Mouse (Mus musculus): Measurements from ENCODE around the gene Tmprss11c.
A peak's percentile ranks its signal among the peaks of the same experiment; 100 is the strongest.
"Not testable (repeated sequence)": the region's sequence is repeated elsewhere in the genome, so short reads cannot be mapped to it uniquely, and the experiment has no call there.

Tmprss11c gene

DNA sequence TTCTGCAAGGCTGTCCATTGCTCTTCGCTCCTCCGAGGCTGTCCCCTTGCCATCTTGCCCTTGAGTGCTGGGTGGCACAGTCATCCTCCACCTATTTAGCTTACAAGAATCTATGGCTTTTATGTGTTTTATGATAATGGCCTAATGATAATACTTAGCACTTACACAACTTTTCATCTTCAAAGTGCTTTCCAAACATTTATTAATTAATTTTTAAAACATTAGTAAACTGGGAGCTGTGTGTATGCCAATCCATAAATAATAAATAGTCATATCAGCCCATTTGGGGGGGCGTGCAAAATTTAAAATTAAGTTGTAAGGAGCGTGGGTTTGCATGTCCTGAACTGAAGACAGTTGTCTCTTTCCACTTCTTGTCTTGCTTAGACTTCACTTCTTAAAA lies at the start of gene Tmprss11c:
Gene Tmprss11c (minus strand): TSS at position 101 of the 400 bp plus-strand sequence.
- no peak for DNase-seq (ENCODE audit: low read depth, low spot score)

DNA sequence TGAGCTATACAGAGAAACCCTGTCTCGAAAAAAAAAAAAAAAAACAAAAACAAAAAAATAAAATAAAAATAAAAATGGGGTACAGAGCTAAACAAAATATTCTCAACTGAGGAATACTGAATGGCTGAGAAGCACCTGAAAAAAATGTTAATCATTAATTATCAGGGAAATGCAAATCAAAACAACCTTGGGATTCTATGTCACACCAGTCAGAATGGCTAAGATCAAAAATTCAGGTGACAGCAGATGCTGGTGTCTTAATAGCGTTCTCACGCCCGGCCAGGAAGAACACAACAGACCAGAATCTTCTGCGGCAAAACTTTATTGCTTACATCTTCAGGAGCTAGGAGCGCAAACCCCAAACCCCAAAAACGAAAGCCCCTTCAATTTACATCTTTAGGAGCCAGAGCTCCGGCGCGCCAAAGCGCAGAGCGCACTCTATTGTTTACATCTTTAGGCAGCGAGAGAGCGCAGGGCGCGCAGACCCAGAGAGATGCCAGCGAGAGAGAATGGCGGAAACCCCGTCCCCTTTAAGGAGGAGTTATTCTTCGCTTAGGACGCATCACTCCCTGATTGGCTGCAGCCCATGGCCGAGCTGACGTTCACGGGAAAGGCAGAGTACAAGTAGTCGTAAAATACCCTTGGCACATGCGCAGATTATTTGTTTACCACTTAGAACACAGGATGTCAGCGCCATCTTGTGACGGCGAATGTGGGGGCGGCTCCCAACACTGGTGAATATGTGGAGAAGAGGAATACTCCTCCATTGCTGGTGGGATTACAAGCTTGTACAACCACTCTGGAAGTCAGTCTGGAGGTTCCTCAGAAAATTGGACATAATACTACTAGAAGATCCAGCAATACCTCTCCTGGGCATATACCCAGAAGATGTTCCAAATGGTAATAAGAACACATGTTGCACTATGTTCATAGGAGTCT lies 29.2 kb upstream of the Tmprss11c start:
- not testable (repeated sequence) for DNase-seq (ENCODE audit: low read depth, low spot score)

DNA sequence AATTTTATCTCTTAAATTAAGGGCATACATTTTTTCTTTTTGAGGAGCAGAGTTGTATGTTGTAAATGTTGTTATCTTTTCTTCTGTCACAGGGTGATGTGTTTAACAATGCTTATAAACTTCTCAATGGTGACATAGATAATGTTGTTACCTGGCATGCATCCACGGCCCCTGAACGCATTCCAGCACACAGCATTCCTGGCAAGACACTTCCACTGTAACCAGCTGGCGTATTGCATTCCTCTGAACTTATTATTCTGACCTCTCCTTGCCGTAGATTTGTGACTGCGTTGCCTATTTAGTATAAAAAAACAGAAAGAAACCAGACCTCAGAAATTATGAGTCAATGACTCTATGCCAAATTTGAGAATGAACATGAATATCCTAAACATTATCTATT lies 17.0 kb upstream of the Tmprss11c start:
- DNase-seq (ENCODE audit: low read depth, low spot score): no peak

DNA sequence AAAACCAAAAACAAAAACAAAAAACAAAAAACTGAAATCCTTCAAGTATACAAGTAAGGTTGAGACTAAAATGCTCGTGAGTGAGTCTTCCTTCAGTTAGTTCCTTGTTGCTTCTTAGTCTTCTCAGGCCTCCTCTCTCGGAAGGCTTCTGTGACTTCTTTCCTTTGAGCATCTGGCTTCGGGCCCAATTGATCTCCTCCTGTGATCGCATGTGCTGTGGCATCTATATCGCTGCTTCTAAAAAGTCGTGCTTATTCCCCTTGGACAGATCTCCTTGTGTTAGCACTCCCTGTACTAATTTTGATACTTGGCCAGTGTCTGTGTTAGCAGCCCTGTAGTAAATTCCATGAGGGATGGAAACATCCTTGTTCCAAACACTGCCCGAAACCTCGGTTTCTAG lies 14.8 kb upstream of the Tmprss11c start:
- no peak for DNase-seq (ENCODE audit: low read depth, low spot score)

DNA sequence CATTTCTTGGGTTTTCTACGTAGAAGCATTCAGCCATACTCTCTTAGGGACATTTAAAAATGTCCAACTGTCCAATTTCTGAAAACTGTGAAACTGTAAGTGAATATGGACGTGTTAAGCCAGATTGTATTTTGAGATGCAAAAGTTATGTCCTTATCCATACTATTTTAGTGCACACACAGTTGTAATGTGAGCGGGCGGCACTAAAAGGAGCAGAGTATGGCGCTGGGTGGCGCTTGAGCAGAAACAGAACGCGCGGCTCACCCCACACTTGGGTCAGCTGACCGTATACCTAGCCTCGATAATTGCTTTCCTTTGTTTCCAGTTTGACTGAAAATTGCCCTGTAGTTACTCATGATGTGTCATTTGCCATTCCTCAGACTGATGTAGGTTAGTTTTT lies 42.5 kb downstream of the Tmprss11c start:
- DNase-seq (ENCODE audit: low read depth, low spot score): no peak

DNA sequence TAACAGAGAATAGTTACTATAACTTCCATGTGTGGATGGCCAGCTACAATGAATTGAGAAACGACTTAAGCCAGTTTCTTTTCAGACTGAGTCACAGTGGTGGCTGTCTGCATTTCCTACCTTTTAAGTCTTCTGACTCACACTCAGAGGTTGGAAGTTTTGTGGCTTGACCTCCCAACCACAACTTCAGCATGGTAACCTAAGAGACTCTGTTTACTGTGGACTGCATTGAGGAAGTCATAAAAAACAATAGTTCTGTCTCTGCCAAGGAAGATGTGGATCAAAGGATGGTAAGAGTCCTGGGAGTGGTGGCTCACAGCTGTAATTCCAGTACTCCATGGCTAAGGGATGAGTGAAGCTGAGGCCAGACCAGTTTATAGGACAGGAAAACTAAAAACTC lies 44.2 kb downstream of the Tmprss11c start:
- DNase-seq (ENCODE audit: low read depth, low spot score): no peak

DNA sequence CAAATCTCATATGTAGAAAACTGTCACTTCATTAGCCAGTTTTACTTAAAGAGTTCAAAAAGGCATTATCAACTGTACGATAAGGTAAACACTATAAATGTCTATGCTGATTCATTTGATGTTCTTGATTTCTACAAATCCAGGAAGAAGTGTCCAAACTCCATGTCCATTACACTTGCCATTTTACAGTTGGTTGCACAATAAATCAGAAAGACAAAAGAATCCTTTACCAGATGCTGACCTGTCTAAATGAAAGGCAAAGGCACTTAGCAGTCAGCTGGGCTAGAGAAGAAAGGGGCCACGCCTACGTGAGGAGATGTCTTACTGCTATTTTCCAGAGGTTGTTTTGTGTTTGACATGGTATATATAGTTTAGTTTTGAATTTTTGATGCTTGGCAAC lies 44.8 kb downstream of the Tmprss11c start:
- no peak for DNase-seq (ENCODE audit: low read depth, low spot score)

DNA sequence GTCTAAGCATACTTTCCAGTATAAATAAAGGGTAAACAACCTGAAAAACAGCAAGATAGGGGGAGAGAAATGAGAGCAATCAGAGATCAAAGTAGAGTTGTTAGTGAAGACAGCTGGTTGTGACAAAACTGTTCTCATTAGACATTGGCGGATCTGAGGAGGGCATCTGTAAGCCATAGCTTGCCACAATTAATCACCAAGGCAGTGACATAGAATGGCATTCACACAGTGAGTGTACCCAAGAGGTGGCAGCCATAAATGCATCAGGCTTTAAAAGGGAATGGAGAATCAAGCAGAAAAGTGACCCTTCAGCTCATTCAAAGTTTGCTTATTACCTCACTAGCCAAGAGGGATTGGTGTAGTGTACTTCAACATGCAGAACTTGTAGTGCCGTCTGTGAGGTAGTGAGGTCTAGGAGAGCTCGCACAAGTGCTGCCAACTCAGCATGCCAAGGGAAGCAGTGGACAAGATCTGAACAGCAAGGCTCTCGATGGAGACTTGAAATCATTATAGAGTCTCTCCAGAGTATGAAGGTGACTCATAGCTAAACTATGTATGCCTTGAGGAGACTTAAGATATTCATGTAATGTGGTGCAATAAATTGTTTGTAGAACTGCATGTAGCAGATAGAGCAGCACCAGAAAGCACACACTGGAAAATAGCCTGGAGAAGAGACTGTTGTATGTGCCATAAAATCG lies 61.8 kb downstream of the Tmprss11c start:
- no peak for DNase-seq (ENCODE audit: low read depth, low spot score)

DNA sequence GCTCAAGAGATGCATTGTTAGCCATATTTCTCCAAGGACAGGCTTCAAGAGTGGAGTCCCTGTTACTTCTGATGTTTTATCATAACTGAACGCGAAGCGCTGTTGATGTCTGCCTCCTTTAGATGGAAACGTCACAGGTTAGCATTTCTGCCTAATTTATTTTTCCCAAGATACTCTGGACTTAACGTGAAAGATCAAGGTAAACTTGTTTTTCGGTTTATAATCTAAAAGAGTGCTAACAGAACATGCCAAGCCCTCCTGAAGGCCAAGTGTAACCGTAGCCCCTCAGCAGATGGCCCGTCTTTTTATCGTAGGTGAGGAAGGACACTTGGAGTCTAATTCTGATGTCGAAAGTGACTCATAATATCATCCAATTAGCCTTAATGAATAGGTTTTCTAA lies 91.3 kb downstream of the Tmprss11c start, which contains the start of gene Gnrhr:
Gene Gnrhr (minus strand): TSS at position 101 of the 400 bp plus-strand sequence.
- DNase-seq (ENCODE audit: low read depth, low spot score): no peak

DNA sequence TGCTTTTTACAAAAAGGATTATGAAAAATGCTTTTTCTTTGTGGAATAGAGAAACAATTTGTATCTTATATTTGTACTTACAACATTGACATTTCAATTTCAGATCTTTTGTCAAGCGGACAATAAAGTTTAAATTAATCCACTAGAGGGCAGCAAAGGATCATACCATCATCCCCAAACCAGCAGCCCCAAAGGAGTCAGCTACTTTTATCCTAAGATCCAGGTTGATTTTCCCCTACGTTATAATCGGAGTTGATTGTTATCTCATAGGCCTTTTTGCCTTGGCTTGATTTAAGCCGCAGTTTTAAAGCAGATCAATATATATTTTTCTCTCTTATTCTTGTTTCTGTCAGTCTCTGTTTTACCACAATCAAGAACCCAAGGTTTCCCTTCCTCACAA lies 97.8 kb downstream of the Tmprss11c start:
- DNase-seq (ENCODE audit: low read depth, low spot score): peak; percentile 57

DNA sequence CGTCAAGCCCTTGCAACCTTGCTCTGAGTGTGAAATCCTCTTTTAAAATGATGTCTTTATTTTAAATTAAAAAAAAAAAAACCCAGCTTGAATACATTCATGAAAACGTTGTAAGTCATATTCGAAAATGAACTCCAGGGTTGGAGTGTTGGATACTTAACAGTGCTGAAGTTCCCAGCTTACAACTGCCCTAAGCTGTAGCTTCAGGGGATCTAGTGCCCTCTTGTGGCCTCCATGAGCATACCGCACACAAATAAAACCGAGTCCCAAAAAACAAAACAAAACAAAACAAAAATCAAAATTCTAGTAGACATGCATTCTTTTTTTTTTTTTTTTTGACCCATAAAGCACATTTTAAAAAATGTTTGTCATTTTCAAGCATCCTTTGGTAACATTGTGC lies 98.3 kb downstream of the Tmprss11c start:
- peak; percentile 43 for DNase-seq (ENCODE audit: low read depth, low spot score)

DNA sequence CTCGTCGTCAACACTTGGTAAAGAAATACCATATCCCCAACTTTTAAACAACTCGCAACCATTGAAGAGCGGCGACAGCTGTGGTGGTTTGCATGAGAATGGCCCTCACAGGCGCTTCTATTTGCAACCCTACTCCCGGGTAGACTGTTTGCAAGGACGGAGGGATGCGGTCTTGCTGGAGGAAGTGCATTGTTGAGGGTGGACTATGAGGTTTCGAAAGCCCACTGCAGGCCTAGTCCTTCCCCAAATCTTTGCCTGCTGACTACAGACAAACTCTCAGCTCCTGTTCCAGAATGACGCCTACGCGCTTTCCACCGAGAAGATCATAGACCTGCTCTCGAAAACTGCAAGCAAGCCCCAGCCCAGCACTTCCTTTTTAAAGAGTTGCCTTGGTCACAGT lies 98.8 kb downstream of the Tmprss11c start:
- DNase-seq (ENCODE audit: low read depth, low spot score): no peak

DNA sequence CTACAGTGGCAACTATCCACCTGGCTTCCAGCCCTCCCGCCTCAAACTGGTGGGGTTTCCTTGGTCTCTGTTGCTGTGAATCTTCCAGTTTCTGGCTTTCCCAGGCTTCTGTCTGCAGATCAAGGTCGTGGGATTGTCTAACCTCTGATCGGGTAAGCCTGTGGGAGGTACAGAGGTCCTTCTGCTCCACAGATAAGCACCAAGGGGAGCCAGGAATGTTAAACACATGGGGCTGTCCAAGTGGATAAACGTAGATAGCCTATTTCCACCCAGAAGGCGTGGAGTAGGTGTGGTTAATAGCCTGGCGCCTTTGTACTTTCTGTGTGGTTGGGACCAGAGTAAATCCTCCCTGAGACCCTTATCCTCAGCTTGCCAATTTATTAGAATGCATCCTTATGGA lies 101.7 kb downstream of the Tmprss11c start:
- DNase-seq (ENCODE audit: low read depth, low spot score): no peak
